Mouse (Mus musculus): ENCODE measurements around the gene Angpt4. TPM values are rescaled to one million over a fixed set of nuclear protein-coding genes. Genes with fewer than 3 reads are reported as not detected.

The Angpt4 gene
- polyA plus RNA-seq (2012; rRNA removed), result 0.80 TPM in 2 replicates

- no peak for TF ChIP-seq POLR2A (IDR thresholded peaks at IDR 0.05; ENCODE audit: control insufficient read depth, extremely low read depth, insufficient read depth, low read length, poor library complexity)
- no peak for TF ChIP-seq CTCF (IDR thresholded peaks at IDR 0.05; ENCODE audit: borderline replicate concordance, control insufficient read depth, extremely low read depth, insufficient read depth, low read length, poor library complexity)
- no peak for DNase-seq
- Histone ChIP-seq H3K4me1 (replicated peaks; ENCODE audit: control insufficient read depth, insufficient read depth, low read length) (no peaks in the 10 kb centered on the region), H3K4me3 (ENCODE audit: control insufficient read depth, insufficient read depth, low read length) (no peak within 1 kb of the TSS), H3K27me3 (ENCODE audit: control insufficient read depth, insufficient read depth, low read length) (no peaks in the 10 kb centered on the region), H3K27ac (ENCODE audit: control insufficient read depth, insufficient read depth, low read length) (no peak within 1 kb of the TSS), H3K36me3 (ENCODE audit: control insufficient read depth, insufficient read depth, low read length) (no peaks in the 10 kb centered on the region)
- WGBS, result 77% methylated on average over 12 of the region's 13 CpGs
Measured at GRCm38 (mm10) chr2:151910919-151911500, at the start of gene Angpt4. Gene Angpt4 (plus strand): TSS chr2:151911210.

GRCm38 (mm10) chr2:151862257-151862810 lies 48.7 kb upstream of the Angpt4 start:
- Histone ChIP-seq H3K27ac (ENCODE audit: control insufficient read depth, insufficient read depth, low read length) (no peak overlapping the region), H3K4me1 (replicated peaks; ENCODE audit: control insufficient read depth, insufficient read depth, low read length) (no peaks in the 10 kb centered on the region), H3K36me3 (ENCODE audit: control insufficient read depth, insufficient read depth, low read length) (no peaks in the 10 kb centered on the region), H3K27me3 (ENCODE audit: control insufficient read depth, insufficient read depth, low read length) (no peaks in the 10 kb centered on the region), H3K4me3 (ENCODE audit: control insufficient read depth, insufficient read depth, low read length) (no peak overlapping the region)
- 46% methylated on average over 5 of the region's 5 CpGs for WGBS
- DNase-seq, result no peak
- TF ChIP-seq POLR2A (IDR thresholded peaks at IDR 0.05; ENCODE audit: control insufficient read depth, extremely low read depth, insufficient read depth, low read length, poor library complexity) (no peak), CTCF (IDR thresholded peaks at IDR 0.05; ENCODE audit: borderline replicate concordance, control insufficient read depth, extremely low read depth, insufficient read depth, low read length, poor library complexity) (no peak)

DNA sequence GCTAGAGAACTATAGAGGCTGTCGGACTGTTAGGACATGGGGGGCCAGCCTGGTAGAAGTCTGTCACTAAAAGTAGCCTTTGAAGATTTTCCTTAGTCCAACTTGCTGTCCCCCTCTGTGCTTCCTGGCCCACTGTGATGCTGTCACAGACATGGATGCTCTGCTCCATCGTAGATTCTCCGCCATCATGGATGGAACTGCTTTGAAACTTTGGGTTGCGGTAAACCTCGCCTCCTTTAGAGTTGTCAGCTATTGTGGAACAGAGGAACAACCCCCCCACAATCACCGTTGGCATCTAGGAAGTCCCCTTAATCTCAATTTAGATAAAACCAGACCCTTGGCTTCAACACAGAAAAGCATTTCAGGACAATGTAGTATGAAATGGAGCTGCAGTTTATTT lies 46.1 kb upstream of the Angpt4 start:
- 92% methylated on average over 6 of the region's 6 CpGs for WGBS
- H3K4me3 ChIP-seq (ENCODE audit: control insufficient read depth, insufficient read depth, low read length), result no peak overlapping the region
- no peak overlapping the region for H3K27ac ChIP-seq (ENCODE audit: control insufficient read depth, insufficient read depth, low read length)
- H3K27me3 ChIP-seq (ENCODE audit: control insufficient read depth, insufficient read depth, low read length), result no peaks in the 10 kb centered on the region
- TF ChIP-seq CTCF (IDR thresholded peaks at IDR 0.05; ENCODE audit: borderline replicate concordance, control insufficient read depth, extremely low read depth, insufficient read depth, low read length, poor library complexity) (no peak), POLR2A (IDR thresholded peaks at IDR 0.05; ENCODE audit: control insufficient read depth, extremely low read depth, insufficient read depth, low read length, poor library complexity) (no peak)
- DNase-seq, result no peak
- no peaks in the 10 kb centered on the region for H3K4me1 ChIP-seq (replicated peaks; ENCODE audit: control insufficient read depth, insufficient read depth, low read length)
- H3K36me3 ChIP-seq (ENCODE audit: control insufficient read depth, insufficient read depth, low read length), result no peaks in the 10 kb centered on the region

DNA sequence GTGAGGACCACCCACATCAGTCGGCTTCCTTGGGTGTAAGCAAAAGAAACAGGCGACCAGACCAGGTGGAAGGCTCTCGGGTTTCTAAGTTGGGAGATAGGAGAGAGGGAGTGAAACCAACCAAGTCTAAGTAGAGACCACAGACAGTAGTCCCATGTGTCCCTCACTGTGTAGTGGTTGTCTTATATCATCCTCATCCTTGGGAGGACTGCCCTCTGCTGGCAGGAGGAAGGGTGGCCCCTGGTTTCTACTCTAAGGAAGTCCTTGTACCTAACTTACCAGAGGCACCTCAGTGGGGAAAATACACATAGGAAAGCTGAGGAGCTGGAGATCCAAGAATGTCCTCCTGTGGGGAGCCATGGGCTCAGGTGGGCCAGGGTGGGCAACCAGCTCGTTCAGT lies 44.5 kb upstream of the Angpt4 start:
- H3K27me3 ChIP-seq (ENCODE audit: control insufficient read depth, insufficient read depth, low read length), result no peaks in the 10 kb centered on the region
- TF ChIP-seq CTCF (IDR thresholded peaks at IDR 0.05; ENCODE audit: borderline replicate concordance, control insufficient read depth, extremely low read depth, insufficient read depth, low read length, poor library complexity) (no peak), POLR2A (IDR thresholded peaks at IDR 0.05; ENCODE audit: control insufficient read depth, extremely low read depth, insufficient read depth, low read length, poor library complexity) (no peak)
- H3K27ac ChIP-seq (ENCODE audit: control insufficient read depth, insufficient read depth, low read length), result no peak overlapping the region
- H3K36me3 ChIP-seq (ENCODE audit: control insufficient read depth, insufficient read depth, low read length), result no peaks in the 10 kb centered on the region
- peak; percentile 46 for DNase-seq
- WGBS, result 38% methylated on average over 4 of the region's 4 CpGs
- H3K4me3 ChIP-seq (ENCODE audit: control insufficient read depth, insufficient read depth, low read length), result no peak overlapping the region
- no peaks in the 10 kb centered on the region for H3K4me1 ChIP-seq (replicated peaks; ENCODE audit: control insufficient read depth, insufficient read depth, low read length)

DNA sequence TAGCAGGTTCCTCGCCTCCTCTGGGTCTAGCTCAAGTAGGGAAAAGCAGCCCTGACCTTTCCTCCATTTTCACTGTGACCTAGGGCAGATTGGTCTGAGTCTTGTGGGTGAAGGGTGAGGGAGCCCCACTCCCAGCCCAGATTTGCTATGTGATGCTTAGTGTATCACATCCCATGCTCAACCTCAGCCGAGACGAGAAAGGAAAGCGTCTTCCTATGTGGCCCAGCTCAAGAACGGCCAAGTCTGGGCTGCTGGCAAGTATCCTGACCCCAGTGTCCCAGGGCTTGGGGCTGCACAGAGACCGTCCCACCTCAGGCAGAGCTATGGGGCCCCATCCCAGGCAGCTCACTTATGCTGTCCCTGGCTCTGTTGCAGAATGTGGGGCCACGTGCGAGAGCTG lies 42.8 kb upstream of the Angpt4 start:
- H3K27ac ChIP-seq (ENCODE audit: control insufficient read depth, insufficient read depth, low read length), result no peak overlapping the region
- TF ChIP-seq CTCF (IDR thresholded peaks at IDR 0.05; ENCODE audit: borderline replicate concordance, control insufficient read depth, extremely low read depth, insufficient read depth, low read length, poor library complexity) (no peak), POLR2A (IDR thresholded peaks at IDR 0.05; ENCODE audit: control insufficient read depth, extremely low read depth, insufficient read depth, low read length, poor library complexity) (no peak)
- DNase-seq, result no peak
- 92% methylated on average over 8 of the region's 8 CpGs for WGBS
- H3K27me3 ChIP-seq (ENCODE audit: control insufficient read depth, insufficient read depth, low read length), result no peaks in the 10 kb centered on the region
- no peaks in the 10 kb centered on the region for H3K36me3 ChIP-seq (ENCODE audit: control insufficient read depth, insufficient read depth, low read length)
- no peak overlapping the region for H3K4me3 ChIP-seq (ENCODE audit: control insufficient read depth, insufficient read depth, low read length)
- no peaks in the 10 kb centered on the region for H3K4me1 ChIP-seq (replicated peaks; ENCODE audit: control insufficient read depth, insufficient read depth, low read length)

DNA sequence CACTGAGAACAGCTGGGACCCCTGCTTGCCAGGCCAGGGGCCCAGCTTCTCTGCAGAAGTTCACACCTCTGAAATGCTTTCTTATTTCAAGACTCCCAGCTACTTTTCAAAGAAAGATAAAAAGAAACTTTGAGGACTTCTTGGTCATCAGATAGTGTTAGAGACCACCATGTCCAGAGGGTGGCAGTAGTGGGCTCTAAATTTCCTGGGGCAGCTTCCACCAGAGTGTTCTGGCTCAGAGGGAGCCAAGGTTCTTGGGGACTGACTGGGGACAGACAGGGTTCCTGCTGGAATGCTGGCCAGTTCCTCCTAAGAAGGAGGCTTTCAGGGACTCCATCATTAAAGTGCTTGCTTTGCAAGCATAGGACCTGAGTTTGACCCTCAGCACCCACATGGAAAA lies 36.5 kb upstream of the Angpt4 start:
- TF ChIP-seq POLR2A (IDR thresholded peaks at IDR 0.05; ENCODE audit: control insufficient read depth, extremely low read depth, insufficient read depth, low read length, poor library complexity) (no peak), CTCF (IDR thresholded peaks at IDR 0.05; ENCODE audit: borderline replicate concordance, control insufficient read depth, extremely low read depth, insufficient read depth, low read length, poor library complexity) (no peak)
- peak; percentile 20 for DNase-seq
- Histone ChIP-seq H3K27ac (ENCODE audit: control insufficient read depth, insufficient read depth, low read length) (no peak overlapping the region), H3K36me3 (ENCODE audit: control insufficient read depth, insufficient read depth, low read length) (no peaks in the 10 kb centered on the region), H3K27me3 (ENCODE audit: control insufficient read depth, insufficient read depth, low read length) (no peaks in the 10 kb centered on the region), H3K4me3 (ENCODE audit: control insufficient read depth, insufficient read depth, low read length) (no peak overlapping the region), H3K4me1 (replicated peaks; ENCODE audit: control insufficient read depth, insufficient read depth, low read length) (no peaks in the 10 kb centered on the region)

Data from thymus, adult 2 months (tissue).